Mouse (Mus musculus) erythroblast, embryonic 14.5 days (primary cell): ENCODE data around the gene Lgi4.

Experiments
- GATA1 ChIP-seq: IDR thresholded peaks from 2 replicates; pipeline ENCODE4 v1.6.1; 2012; ENCODE audit warnings: low read length, inconsistent platforms, mixed read lengths
- TAL1 ChIP-seq: IDR thresholded peaks from 3 replicates; pipeline ENCODE4 v1.6.1; 2012; ENCODE audit warnings: low read length, inconsistent platforms, mixed read lengths

DNA sequence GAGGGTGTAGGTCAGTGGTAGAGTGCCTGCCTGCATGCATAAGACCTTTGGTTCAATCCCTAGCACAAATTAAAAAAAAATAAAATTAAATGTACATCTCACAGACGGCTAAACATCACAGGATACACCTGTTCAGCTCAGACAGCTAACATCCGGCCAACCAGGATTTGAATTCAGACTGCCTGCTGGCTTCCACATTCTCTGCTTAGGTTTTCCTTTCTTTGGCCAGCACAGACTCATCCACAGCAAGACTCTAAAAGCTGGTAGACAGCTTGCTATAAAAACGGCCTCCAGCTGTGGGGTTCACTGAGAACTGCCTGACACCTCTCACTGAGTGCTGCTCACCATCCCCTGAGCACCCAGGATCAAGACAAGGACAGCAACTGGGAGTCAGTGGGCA lies 47.0 kb downstream of the Lgi4 start:
- TF ChIP-seq GATA1: no peak
- TF ChIP-seq TAL1: no peak
